Mouse (Mus musculus): ENCODE measurements at regions not wholly inside any gene's neighbourhood (a gene's known extent, or its start where the extent isn't known, plus 50 kb on each side); places are given as distances from the start of the nearest gene placed in this dataset.

- no peaks in the 10 kb centered on the region for H3K27me3 ChIP-seq (ENCODE audit: control insufficient read depth in 1 of 2, insufficient read depth in 2 of 2, low read length in 2 of 2)
- H3K27ac ChIP-seq (ENCODE audit: control insufficient read depth, low read depth, low read length) = no peak overlapping the region
- no peak overlapping the region for H3K4me3 ChIP-seq (ENCODE audit: control insufficient read depth in 1 of 2, insufficient read depth in 1 of 2, low read depth in 2 of 2, low read length in 2 of 2)
- H3K79me2 ChIP-seq (ENCODE audit: control insufficient read depth, insufficient read depth, low read length, poor library complexity) = no peaks in the 10 kb centered on the region
- no peaks in the 10 kb centered on the region for H3K36me3 ChIP-seq (ENCODE audit: control insufficient read depth in 1 of 2, insufficient read depth in 2 of 2, low read length in 2 of 2)
- H3K9ac ChIP-seq (ENCODE audit: control insufficient read depth, low read depth, low read length, poor library complexity, severe bottlenecking) = no peak overlapping the region
- no peak for DNase-seq (ENCODE audit: low read depth, low spot score)
- TF ChIP-seq MEF2A (IDR thresholded peaks at IDR 0.05; ENCODE audit: extremely low read depth, insufficient replicate concordance, low read depth, low read length, poor library complexity, severe bottlenecking) = no peak
- TF ChIP-seq POLR2AphosphoS5 (IDR thresholded peaks at IDR 0.05; ENCODE audit: borderline replicate concordance, low read depth, low read length) = no peak
- no peak for TF ChIP-seq USF1 (IDR thresholded peaks at IDR 0.05; ENCODE audit: low read depth, low read length)
- no peak for TF ChIP-seq RCOR1 (IDR thresholded peaks at IDR 0.05; ENCODE audit: low read depth, low read length)
- TF ChIP-seq CHD2 (IDR thresholded peaks at IDR 0.05; ENCODE audit: low read length) = no peak
- no peak for TF ChIP-seq MYB (IDR thresholded peaks at IDR 0.05; ENCODE audit: low read depth, low read length)
- TF ChIP-seq HCFC1 (IDR thresholded peaks at IDR 0.05; ENCODE audit: low read depth, low read length) = no peak
- no peak for TF ChIP-seq POLR2AphosphoS2 (IDR thresholded peaks at IDR 0.05; ENCODE audit: low read length)
- no peak for TF ChIP-seq TAL1 (IDR thresholded peaks at IDR 0.05; ENCODE audit: low read length)
- TF ChIP-seq TBP (IDR thresholded peaks at IDR 0.05; ENCODE audit: low read depth, low read length) = no peak
- no peak for TF ChIP-seq GABPA (IDR thresholded peaks at IDR 0.05; ENCODE audit: low read depth, low read length)
- no peak for TF ChIP-seq ELF1 (IDR thresholded peaks at IDR 0.05; ENCODE audit: low read depth, low read length)
- no peak for TF ChIP-seq SIN3A (IDR thresholded peaks at IDR 0.05; ENCODE audit: low read length)
- no peak for TF ChIP-seq MXI1 (IDR thresholded peaks at IDR 0.05; ENCODE audit: low read depth, low read length)
- TF ChIP-seq USF2 (IDR thresholded peaks at IDR 0.05; ENCODE audit: borderline replicate concordance in 1 of 2, insufficient read depth in 1 of 2, low read depth in 1 of 2, low read length in 2 of 2) = no peak
- TF ChIP-seq NRF1 (IDR thresholded peaks at IDR 0.05; ENCODE audit: insufficient read depth, low read depth, low read length, poor library complexity, severe bottlenecking) = no peak
- no peaks in the 10 kb centered on the region for H3K9me3 ChIP-seq (replicated peaks; ENCODE audit: insufficient read depth, low read length)
- H3K4me1 ChIP-seq (ENCODE audit: control insufficient read depth in 1 of 2, insufficient read depth in 2 of 2, low read length in 2 of 2) = no peaks in the 10 kb centered on the region
These were observed 283.7 kb upstream of the Cnr1 start for GRCm38 (mm10) chr4:33640576-33641255.

- TF ChIP-seq EP300 (IDR thresholded peaks at IDR 0.05; ENCODE audit: low read depth in 1 of 2, low read length in 2 of 2) (no peak), POLR2AphosphoS5 (IDR thresholded peaks at IDR 0.05; ENCODE audit: borderline replicate concordance, low read depth, low read length) (no peak), BHLHE40 (IDR thresholded peaks at IDR 0.05; ENCODE audit: borderline replicate concordance, low read depth, low read length) (no peak), MAFK (IDR thresholded peaks at IDR 0.05; ENCODE audit: borderline replicate concordance, low read depth, low read length) (no peak), KAT2A (conservative IDR thresholded peaks at IDR 0.05; ENCODE audit: low read depth, low read length) (no peak), MAZ (IDR thresholded peaks at IDR 0.05; ENCODE audit: low read depth, low read length) (no peak), MAX (IDR thresholded peaks at IDR 0.05; ENCODE audit: low read length) (no peak), ETS1 (IDR thresholded peaks at IDR 0.05; ENCODE audit: low read depth, low read length) (no peak), CTCF (IDR thresholded peaks at IDR 0.05 in 2 of 3, conservative IDR thresholded peaks at IDR 0.05 in 1 of 3; ENCODE audit: control insufficient read depth in 1 of 3, insufficient read depth in 1 of 3, low read depth in 2 of 3, low read length in 3 of 3, poor library complexity in 1 of 3, severe bottlenecking in 1 of 3) (no peak), NRF1 (IDR thresholded peaks at IDR 0.05; ENCODE audit: insufficient read depth, low read depth, low read length, poor library complexity, severe bottlenecking) (no peak), RCOR1 (IDR thresholded peaks at IDR 0.05; ENCODE audit: low read depth, low read length) (no peak), SIN3A (IDR thresholded peaks at IDR 0.05; ENCODE audit: low read length) (no peak), MYC (IDR thresholded peaks at IDR 0.05; ENCODE audit: low read depth, low read length) (no peak), GATA1 (IDR thresholded peaks at IDR 0.05; ENCODE audit: low read depth, low read length) (no peak), TAL1 (IDR thresholded peaks at IDR 0.05; ENCODE audit: low read length) (no peak), ELF1 (IDR thresholded peaks at IDR 0.05; ENCODE audit: low read depth, low read length) (no peak), MXI1 (IDR thresholded peaks at IDR 0.05; ENCODE audit: low read depth, low read length) (no peak)
- H3K27me3 ChIP-seq (ENCODE audit: control insufficient read depth in 1 of 2, insufficient read depth in 2 of 2, low read length in 2 of 2) = no peaks in the 10 kb centered on the region
- no peaks in the 10 kb centered on the region for H3K4me1 ChIP-seq (ENCODE audit: control insufficient read depth in 1 of 2, insufficient read depth in 2 of 2, low read length in 2 of 2)
- no peak overlapping the region for H3K4me3 ChIP-seq (ENCODE audit: control insufficient read depth in 1 of 2, insufficient read depth in 1 of 2, low read depth in 2 of 2, low read length in 2 of 2)
- H3K79me2 ChIP-seq (ENCODE audit: control insufficient read depth, insufficient read depth, low read length, poor library complexity) = no peaks in the 10 kb centered on the region
- DNase-seq (ENCODE audit: low read depth, low spot score) = no peak
- H3K36me3 ChIP-seq (ENCODE audit: control insufficient read depth in 1 of 2, insufficient read depth in 2 of 2, low read length in 2 of 2) = no peaks in the 10 kb centered on the region
- no peak overlapping the region for H3K27ac ChIP-seq (ENCODE audit: control insufficient read depth, low read depth, low read length)
- H3K9me3 ChIP-seq (replicated peaks; ENCODE audit: insufficient read depth, low read length) = no peaks in the 10 kb centered on the region
- H3K9ac ChIP-seq (ENCODE audit: control insufficient read depth, low read depth, low read length, poor library complexity, severe bottlenecking) = no peak overlapping the region
These were observed 282.5 kb upstream of the Cnr1 start for GRCm38 (mm10) chr4:33641883-33642282.
